Mouse (Mus musculus) erythroblast, embryonic 14.5 days (primary cell): ENCODE results near the gene Banp. TPM values are rescaled to one million over a fixed set of nuclear protein-coding genes. Genes with fewer than 3 reads are reported as not detected.

Source experiments
- H3K27me3 ChIP-seq: 2 replicates; pipeline ENCODE4 v1.6.1; 2012; ENCODE audit warnings: inconsistent platforms; ENCODE audit not compliant: control insufficient read depth
- H3K36me3 ChIP-seq: 2 replicates; pipeline ENCODE4 v1.6.1; 2012; ENCODE audit warnings: mild to moderate bottlenecking, inconsistent platforms; ENCODE audit not compliant: control insufficient read depth
- H3K4me1 ChIP-seq: 2 replicates; pipeline ENCODE4 v1.6.1; 2012; ENCODE audit warnings: inconsistent platforms; ENCODE audit not compliant: control insufficient read depth
- H3K4me3 ChIP-seq: replicated peaks from 2 replicates; pipeline ENCODE3; 2012; ENCODE audit warnings: moderate library complexity, mild to moderate bottlenecking, inconsistent platforms
- H3K9me3 ChIP-seq: 2 replicates; pipeline ENCODE4 v1.6.1; 2012; ENCODE audit warnings: low read length, inconsistent platforms, mixed read lengths; ENCODE audit not compliant: control insufficient read depth
- GATA1 ChIP-seq: IDR thresholded peaks from 2 replicates; pipeline ENCODE4 v1.6.1; 2012; ENCODE audit warnings: low read length, inconsistent platforms, mixed read lengths
- TAL1 ChIP-seq: IDR thresholded peaks from 3 replicates; pipeline ENCODE4 v1.6.1; 2012; ENCODE audit warnings: low read length, inconsistent platforms, mixed read lengths
- polyA plus RNA-seq: library from polyadenylated mRNA; stranded (reverse); fragments of >175 nt; gene quantifications from 2 replicates; pipeline ENCODE4 v1.2.3, GENCODE M21; 2012

Gene Banp
- polyA plus RNA-seq, 1 experiment = 8.0 TPM

GRCm38 (mm10) chr8:121981520-121981895, 32.0 kb downstream of the Banp start:
- H3K9me3 ChIP-seq = no peaks in the 10 kb centered on the region
- TF ChIP-seq GATA1 = no peak
- no peak for TF ChIP-seq TAL1
- no peaks in the 10 kb centered on the region for H3K4me1 ChIP-seq
- H3K27me3 ChIP-seq = no peaks in the 10 kb centered on the region
- H3K36me3 ChIP-seq = peaks cover 93% of the 10 kb centered on the region
- H3K4me3 ChIP-seq = no peak overlapping the region

GRCm38 (mm10) chr8:121985673-121986072, 36.1 kb downstream of the Banp start:
- Histone ChIP-seq H3K4me3 (no peak overlapping the region), H3K9me3 (no peaks in the 10 kb centered on the region), H3K4me1 (no peaks in the 10 kb centered on the region), H3K27me3 (no peaks in the 10 kb centered on the region), H3K36me3 (peaks cover 93% of the 10 kb centered on the region)
- TF ChIP-seq GATA1 (no peak), TAL1 (no peak)

- Histone ChIP-seq H3K4me3 (no peak overlapping the region), H3K9me3 (no peaks in the 10 kb centered on the region), H3K4me1 (peaks cover 4% of the 10 kb centered on the region), H3K36me3 (peaks cover 93% of the 10 kb centered on the region), H3K27me3 (no peaks in the 10 kb centered on the region)
- TF ChIP-seq GATA1 = no peak
- TF ChIP-seq TAL1 = no peak
These were observed 38.3 kb downstream of the Banp start for GRCm38 (mm10) chr8:121987892-121988291.

GRCm38 (mm10) chr8:121990506-121991255, 41.1 kb downstream of the Banp start:
- no peak overlapping the region for H3K4me3 ChIP-seq
- H3K36me3 ChIP-seq = peaks cover 89% of the 10 kb centered on the region
- no peaks in the 10 kb centered on the region for H3K9me3 ChIP-seq
- TF ChIP-seq TAL1 (no peak), GATA1 (no peak)
- no peaks in the 10 kb centered on the region for H3K27me3 ChIP-seq
- peaks cover 4% of the 10 kb centered on the region for H3K4me1 ChIP-seq

- peaks cover 95% of the 10 kb centered on the region for H3K36me3 ChIP-seq
- H3K4me3 ChIP-seq = no peak overlapping the region
- TF ChIP-seq GATA1 (no peak), TAL1 (no peak)
- H3K4me1 ChIP-seq = peaks cover 4% of the 10 kb centered on the region
- H3K27me3 ChIP-seq = no peaks in the 10 kb centered on the region
- no peaks in the 10 kb centered on the region for H3K9me3 ChIP-seq
These were observed 42.1 kb downstream of the Banp start for GRCm38 (mm10) chr8:121991611-121992010.

- TF ChIP-seq GATA1 (no peak), TAL1 (no peak)
- H3K4me1 ChIP-seq = peaks cover 4% of the 10 kb centered on the region
- peaks cover 96% of the 10 kb centered on the region for H3K36me3 ChIP-seq
These were observed 43.4 kb downstream of the Banp start for GRCm38 (mm10) chr8:121992911-121993310.

GRCm38 (mm10) chr8:121995112-121995511, 45.6 kb downstream of the Banp start:
- peaks cover 4% of the 10 kb centered on the region for H3K4me1 ChIP-seq
- TF ChIP-seq TAL1 = no peak
- no peaks in the 10 kb centered on the region for H3K9me3 ChIP-seq
- H3K4me3 ChIP-seq = no peak overlapping the region
- H3K36me3 ChIP-seq = peaks cover 97% of the 10 kb centered on the region
- no peaks in the 10 kb centered on the region for H3K27me3 ChIP-seq

More at GRCm38 (mm10) chr8:121992911-121993310, 43.4 kb downstream of the Banp start:
- H3K9me3 ChIP-seq = no peaks in the 10 kb centered on the region
- no peak overlapping the region for H3K4me3 ChIP-seq
- no peaks in the 10 kb centered on the region for H3K27me3 ChIP-seq

- H3K36me3 ChIP-seq = peaks cover 97% of the 10 kb centered on the region
- H3K4me1 ChIP-seq = peaks cover 4% of the 10 kb centered on the region
- no peak for TF ChIP-seq TAL1
- TF ChIP-seq GATA1 = no peak
These were observed 46.3 kb downstream of the Banp start for GRCm38 (mm10) chr8:121995895-121996294.

GRCm38 (mm10) chr8:121998631-121999030, 49.1 kb downstream of the Banp start:
- H3K4me3 ChIP-seq = no peak overlapping the region
- no peak for TF ChIP-seq TAL1
- no peak for TF ChIP-seq GATA1
- H3K9me3 ChIP-seq = no peaks in the 10 kb centered on the region
- no peaks in the 10 kb centered on the region for H3K4me1 ChIP-seq
- peaks cover 97% of the 10 kb centered on the region for H3K36me3 ChIP-seq
- H3K27me3 ChIP-seq = no peaks in the 10 kb centered on the region

More at GRCm38 (mm10) chr8:121995895-121996294, 46.3 kb downstream of the Banp start:
- H3K27me3 ChIP-seq = no peaks in the 10 kb centered on the region
- no peaks in the 10 kb centered on the region for H3K9me3 ChIP-seq
- no peak overlapping the region for H3K4me3 ChIP-seq
